Mouse (Mus musculus): ENCODE data around the gene Uhrf1bp1.
A peak's percentile ranks its signal among the peaks of the same experiment; 100 is the strongest.

- TF ChIP-seq CTCF (IDR thresholded peaks at IDR 0.05; ENCODE audit: borderline replicate concordance, extremely low read depth, insufficient read depth, insufficient read length) (peak; percentile 42; the same call in 1 of the 2 replicates), POLR2A (IDR thresholded peaks at IDR 0.05; ENCODE audit: borderline replicate concordance, extremely low read depth, insufficient read depth, insufficient read length, poor library complexity, severe bottlenecking) (no peak)
These were observed 25.3 kb downstream of the Uhrf1bp1 start for GRCm38 (mm10) chr17:27881518-27881917.

All from brain, embryonic 14.5 days (tissue).